Mouse (Mus musculus) monocyte, adult 59 days (primary cell): ENCODE results near the gene Krt33b. TPM values are rescaled to one million over a fixed set of nuclear protein-coding genes. Genes with fewer than 3 reads are reported as not detected.

ENCODE experiments used
- total RNA-seq, 2 experiments: library from RNA; stranded (reverse); gene quantifications; one replicate each; pipeline ENCODE4 v1.2.4; 2023

The Krt33b gene
- not detected for total RNA-seq

DNA sequence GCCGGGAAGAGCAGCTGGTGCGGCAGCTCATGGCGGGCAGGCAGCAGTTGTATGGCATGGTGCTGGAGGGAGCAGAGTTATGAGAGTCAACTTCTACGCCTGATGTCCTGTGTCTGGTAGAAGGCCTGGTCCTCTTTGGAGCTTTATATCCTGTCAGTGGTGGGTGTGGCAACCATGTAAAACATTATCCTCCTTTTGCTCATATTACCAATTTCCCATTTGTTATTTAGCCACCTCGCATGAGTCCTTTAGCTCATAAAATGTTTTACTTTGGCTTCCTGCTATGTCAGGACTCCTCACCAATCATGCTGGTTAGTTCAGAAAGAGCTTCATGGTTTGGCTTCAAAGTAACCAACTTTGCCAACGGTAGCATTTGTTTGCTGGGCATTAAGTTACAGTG lies at the start of gene Krt33b:
TSS of gene Krt33b (minus strand) at position 101 of the 400 bp plus-strand sequence.

DNA sequence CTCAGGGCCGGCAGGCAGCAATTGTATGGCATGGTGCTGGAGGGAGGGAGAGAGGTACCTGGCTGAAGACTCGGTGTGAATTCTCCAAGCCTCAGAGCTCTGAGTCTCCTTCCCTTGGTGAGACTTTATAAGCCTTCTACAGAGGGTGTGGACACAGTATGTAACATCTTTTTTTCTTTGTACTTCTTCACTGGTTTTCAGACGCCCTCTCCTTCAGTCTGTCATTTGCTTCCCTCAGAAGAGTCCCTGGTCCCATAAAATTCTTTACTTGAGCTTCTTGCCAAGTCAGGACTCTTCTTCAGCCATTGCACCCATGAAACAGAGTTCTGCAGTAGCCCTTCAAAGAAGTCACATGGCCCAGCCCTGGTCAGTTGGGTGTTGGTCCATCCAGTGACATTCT lies 20.8 kb upstream of the Krt33b start, which contains the start of gene Krt31:
TSS of gene Krt31 (minus strand) at position 101 of the 400 bp plus-strand sequence.

DNA sequence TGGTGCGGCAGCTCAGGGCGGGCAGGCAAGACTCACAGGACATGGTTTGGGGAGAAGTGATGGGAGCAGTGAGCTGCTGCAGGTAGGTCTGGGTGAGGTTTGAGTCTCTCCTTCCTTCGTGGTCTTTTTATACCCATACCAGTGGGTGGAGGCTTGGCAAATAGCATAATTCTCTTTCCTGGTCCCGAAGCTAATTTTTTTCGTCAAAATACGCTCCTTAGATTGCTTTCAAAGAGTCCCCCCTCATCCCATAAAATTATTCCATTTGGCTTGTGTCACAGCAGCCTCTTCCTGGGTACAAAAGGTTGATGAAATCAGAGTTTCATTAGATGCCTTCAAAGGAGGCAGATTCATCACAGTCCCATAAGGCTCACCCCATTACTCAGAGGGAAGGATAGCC lies 11.8 kb upstream of the Krt33b start, which contains the start of gene Krt34:
TSS of gene Krt34 (minus strand) at position 101 of the 400 bp plus-strand sequence.

DNA sequence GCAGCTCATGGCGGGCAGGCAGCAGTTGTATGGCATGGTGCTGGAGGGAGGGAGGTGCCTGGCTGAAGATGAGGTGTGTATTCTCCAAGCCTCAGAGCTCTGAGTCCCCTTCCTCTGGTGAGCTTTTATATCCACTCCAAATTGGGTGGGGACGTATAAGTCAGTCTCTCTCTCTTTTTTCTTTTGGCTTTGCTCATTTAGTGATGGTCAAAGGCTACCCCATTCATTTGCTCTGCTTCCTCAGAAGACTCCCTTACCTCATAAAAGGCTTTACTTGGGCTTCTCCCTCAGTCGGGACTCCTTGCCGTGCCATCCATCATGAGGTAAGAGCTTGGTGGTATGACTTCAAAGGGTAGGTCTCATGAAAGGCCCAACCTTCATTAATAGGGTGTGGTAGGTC lies 13.6 kb downstream of the Krt33b start, which contains the start of gene Krt33a:
TSS of gene Krt33a (minus strand) at position 101 of the 400 bp plus-strand sequence.

DNA sequence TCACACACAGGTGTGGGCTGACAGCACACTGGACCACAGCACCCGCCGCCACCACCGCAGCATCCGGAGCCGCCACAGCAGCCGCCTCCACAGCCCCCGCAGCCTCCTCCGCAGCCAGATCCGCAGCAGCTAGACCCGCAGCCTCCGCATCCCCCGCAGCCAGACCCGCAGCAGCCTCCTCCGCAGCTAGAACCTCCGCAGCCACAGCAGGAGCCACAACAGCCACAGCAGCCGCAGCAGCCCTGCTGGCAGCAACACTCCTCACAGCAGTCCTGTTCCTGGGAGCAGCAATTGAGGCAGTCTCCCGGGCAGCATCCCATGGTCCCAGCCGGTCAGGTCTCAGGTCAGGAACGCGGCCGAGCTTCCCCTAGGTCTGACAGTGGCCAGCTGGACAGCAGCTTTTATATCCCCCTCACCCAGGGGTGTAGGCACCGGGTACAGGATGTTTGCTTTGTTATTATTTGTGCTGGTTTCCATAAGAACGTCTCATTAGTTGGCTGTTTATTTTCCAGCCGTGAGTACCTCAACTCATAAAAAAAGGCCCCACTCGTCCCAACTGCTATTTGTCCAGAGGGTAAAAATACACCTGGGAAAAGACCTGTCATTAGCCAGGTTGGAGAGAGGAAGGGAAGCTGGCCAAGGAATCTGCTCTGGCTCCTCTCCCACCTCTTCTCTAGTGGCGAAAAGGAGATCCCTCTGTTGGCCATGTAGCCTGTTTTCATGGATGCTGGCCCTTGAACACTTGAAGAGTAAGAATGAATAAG lies 35.9 kb downstream of the Krt33b start, which contains the start of gene Krtap17-1:
TSS of gene Krtap17-1 (minus strand) at position 375 of the 764 bp plus-strand sequence.

DNA sequence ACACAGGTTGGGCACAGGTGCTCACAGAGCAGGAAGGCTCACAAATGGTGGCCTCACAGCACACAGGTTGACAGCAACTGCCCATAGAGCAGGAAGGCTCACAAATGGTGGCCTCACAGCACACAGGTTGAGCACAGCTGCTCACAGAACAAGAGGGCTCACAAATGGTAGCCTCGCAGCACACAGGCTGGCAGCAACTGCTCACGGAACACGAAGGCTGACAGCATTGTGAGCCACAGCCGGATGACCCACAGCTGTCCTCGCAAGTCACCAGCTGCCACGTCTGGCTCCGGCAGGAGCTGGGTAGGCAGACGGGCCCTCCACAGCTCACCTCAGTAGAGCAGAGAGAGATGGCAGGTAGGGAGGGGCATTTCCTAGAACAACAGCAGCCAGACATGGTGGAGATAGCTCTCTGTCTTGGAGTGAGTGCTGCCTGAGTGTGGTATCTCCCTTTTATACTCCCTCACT lies 43.5 kb downstream of the Krt33b start, which contains the start of gene Krtap16-1:
TSS of gene Krtap16-1 (minus strand) at position 418 of the 468 bp plus-strand sequence.

DNA sequence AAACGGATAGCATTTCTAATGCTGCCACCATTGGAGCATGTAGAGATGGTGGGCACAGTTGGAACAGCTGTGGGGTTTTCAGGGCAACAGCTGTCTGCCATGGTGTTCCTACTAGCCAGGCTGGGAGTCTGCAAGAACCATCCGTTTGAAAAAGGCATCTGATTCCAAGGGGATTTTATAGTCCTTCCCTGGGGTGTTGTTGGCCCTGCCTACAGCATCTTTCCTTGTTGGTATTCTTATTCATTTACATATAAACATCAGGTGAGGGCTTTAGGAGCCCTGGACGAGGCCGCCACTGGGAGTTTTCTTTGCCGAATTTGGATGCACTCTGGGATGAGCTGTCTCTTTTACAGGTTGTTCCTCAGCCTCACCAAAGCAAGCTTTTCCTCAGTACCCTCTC lies 50.7 kb downstream of the Krt33b start, which contains the start of gene Krtap29-1:
TSS of gene Krtap29-1 (minus strand) at position 101 of the 400 bp plus-strand sequence.

Other genes starting within 250 kb of the Krt33b start
- gene Krtap4-8, start 249.2 kb downstream of the Krt33b start, total RNA-seq = not detected
- not detected for gene Krtap4-9, start 244.7 kb downstream of the Krt33b start, total RNA-seq
- not detected for gene Gm11596, start 236.4 kb downstream of the Krt33b start, total RNA-seq
- gene Gm11569, start 230.9 kb downstream of the Krt33b start, total RNA-seq = not detected
- gene Gm11554, start 225.4 kb downstream of the Krt33b start, total RNA-seq = not detected
- gene Krtap4-13, start 220.0 kb downstream of the Krt33b start, total RNA-seq = not detected
- gene Gm11564, start 214.2 kb downstream of the Krt33b start, total RNA-seq = not detected
- gene 2300003K06Rik, start 191.8 kb downstream of the Krt33b start, total RNA-seq = not detected
- not detected for gene Krtap4-16, start 178.3 kb downstream of the Krt33b start, total RNA-seq
- gene Gm11568, start 172.0 kb downstream of the Krt33b start, total RNA-seq = not detected
- not detected for gene Gm11559, start 165.4 kb downstream of the Krt33b start, total RNA-seq
- not detected for gene Krtap9-1, start 156.5 kb downstream of the Krt33b start, total RNA-seq
- not detected for gene Gm11567, start 150.7 kb downstream of the Krt33b start, total RNA-seq
- gene Krtap31-1, start 121.9 kb downstream of the Krt33b start, total RNA-seq = not detected
- gene Gm11565, start 115.1 kb downstream of the Krt33b start, total RNA-seq = not detected
- gene Krtap31-2, start 93.6 kb downstream of the Krt33b start, total RNA-seq = not detected
- not detected for gene Krtap9-5, start 81.4 kb downstream of the Krt33b start, total RNA-seq
- not detected for gene Krtap29-1, start 50.8 kb downstream of the Krt33b start, total RNA-seq
- not detected for gene Krtap16-1, start 43.3 kb downstream of the Krt33b start, total RNA-seq
- gene Krtap17-1, start 35.9 kb downstream of the Krt33b start, total RNA-seq = not detected
- not detected for gene Krt33a, start 13.7 kb downstream of the Krt33b start, total RNA-seq
- gene Krt34, start 11.7 kb upstream of the Krt33b start, total RNA-seq = not detected
- gene Krt31, start 20.7 kb upstream of the Krt33b start, total RNA-seq = not detected
- gene Krt32, start 58.4 kb upstream of the Krt33b start, total RNA-seq = not detected
- not detected for gene Krt35, start 66.4 kb upstream of the Krt33b start, total RNA-seq
- gene Krt36, start 75.8 kb upstream of the Krt33b start, total RNA-seq = not detected
- gene Krt13, start 91.7 kb upstream of the Krt33b start, total RNA-seq = not detected
- gene Krt15, start 106.1 kb upstream of the Krt33b start, total RNA-seq = not detected
- 1 to 10 TPM in 1 of 2 experiments, under 1 TPM in 1; 0.55 to 1.7 TPM for gene Krt19, start 118.8 kb upstream of the Krt33b start, total RNA-seq
- not detected for gene Krt9, start 163.4 kb upstream of the Krt33b start, total RNA-seq
- not detected for gene Krt14, start 177.7 kb upstream of the Krt33b start, total RNA-seq
- not detected for gene Krt16, start 219.0 kb upstream of the Krt33b start, total RNA-seq
- gene Krt17, start 231.2 kb upstream of the Krt33b start, total RNA-seq = not detected
- not detected for gene Krt42, start 240.0 kb upstream of the Krt33b start, total RNA-seq